Mouse (Mus musculus) adipocyte (in vitro differentiated cells): ENCODE measurements around the gene Fam178b.

ENCODE experiments used
- DNase-seq: peaks from one replicate; pipeline ENCODE4 v3.0.0-alpha.2; 2016; ENCODE audit warnings: low spot score

Gene Fam178b

GRCm38 (mm10) chr1:36588476-36589450, 94.2 kb downstream of the Fam178b start:
- peak; percentile 97 for DNase-seq

GRCm38 (mm10) chr1:36587860-36588259, 95.1 kb downstream of the Fam178b start:
- DNase-seq: no peak

GRCm38 (mm10) chr1:36586288-36586687, 96.7 kb downstream of the Fam178b start:
- DNase-seq: no peak

GRCm38 (mm10) chr1:36583408-36584116, 99.4 kb downstream of the Fam178b start:
- no peak for DNase-seq

- DNase-seq: no peak
These were observed 100.8 kb downstream of the Fam178b start for GRCm38 (mm10) chr1:36582211-36582610.

- no peak for DNase-seq
These were observed 101.7 kb downstream of the Fam178b start for GRCm38 (mm10) chr1:36581260-36581659.

- DNase-seq: peak; percentile 39
These were observed 102.4 kb downstream of the Fam178b start for GRCm38 (mm10) chr1:36580384-36581207.

- no peak for DNase-seq
These were observed 103.0 kb downstream of the Fam178b start for GRCm38 (mm10) chr1:36579974-36580383.

GRCm38 (mm10) chr1:36576991-36577675, 105.8 kb downstream of the Fam178b start:
- no peak for DNase-seq

GRCm38 (mm10) chr1:36575347-36575746, 107.6 kb downstream of the Fam178b start:
- peak; percentile 65 for DNase-seq

GRCm38 (mm10) chr1:36574196-36574955, 108.6 kb downstream of the Fam178b start:
- DNase-seq: no peak

GRCm38 (mm10) chr1:36573524-36573923, 109.5 kb downstream of the Fam178b start:
- DNase-seq: no peak

- DNase-seq: peak; percentile 53
These were observed 110.3 kb downstream of the Fam178b start for GRCm38 (mm10) chr1:36572709-36573108.

- no peak for DNase-seq
These were observed 110.8 kb downstream of the Fam178b start for GRCm38 (mm10) chr1:36572140-36572700.

GRCm38 (mm10) chr1:36571627-36572026, 111.4 kb downstream of the Fam178b start:
- peak; percentile 45 for DNase-seq

GRCm38 (mm10) chr1:36570320-36570719, 112.7 kb downstream of the Fam178b start:
- no peak for DNase-seq

GRCm38 (mm10) chr1:36569694-36570276, 113.2 kb downstream of the Fam178b start:
- DNase-seq: peak; percentile 69

GRCm38 (mm10) chr1:36568776-36569175, 114.2 kb downstream of the Fam178b start:
- DNase-seq: peak; percentile 46

GRCm38 (mm10) chr1:36567818-36568603, 115.0 kb downstream of the Fam178b start:
- DNase-seq: no peak
